In the genomic region with DNA sequence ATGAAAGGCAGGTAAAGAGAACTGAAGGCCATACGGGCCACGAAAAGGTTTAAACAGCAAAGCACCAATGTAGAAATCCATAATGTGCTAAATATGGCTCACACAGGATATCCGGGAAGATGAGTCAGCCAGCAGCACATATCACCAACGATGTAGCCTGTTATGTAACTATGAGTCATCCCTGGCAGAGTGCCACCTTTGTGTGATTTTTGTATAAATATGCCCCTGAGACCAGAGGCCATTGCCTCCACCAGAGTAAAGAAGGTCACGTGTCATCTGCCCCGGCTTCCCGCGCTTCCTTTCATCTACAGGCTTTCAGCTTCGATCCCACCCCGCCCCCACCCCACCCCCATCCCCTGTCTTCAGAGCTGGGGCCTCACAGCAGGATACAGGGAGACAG, we compare ENCODE assay signal across 8 mouse cellular contexts.
DNase-seq lines count a peak whose midpoint lies in the region; ATAC-seq and TF ChIP-seq lines count a peak whose summit lies in the region.

No protein-coding gene starts in this region.

- no peaks in the 10 kb centered on the region for H3K9me3 ChIP-seq in forebrain, embryonic 13.5 days (replicated peaks)
- no peaks in the 10 kb centered on the region for H3K9me3 ChIP-seq in forebrain, embryonic 16.5 days (ENCODE audit: control insufficient read depth, low read length)
- no peaks in the 10 kb centered on the region for H3K9me3 ChIP-seq in midbrain, embryonic 14.5 days (ENCODE audit: control insufficient read depth, low read length)

- peak; percentile 45 to 62 for DNase-seq in cerebellum, postnatal 25 days
- peak; percentile 81 to 90 for DNase-seq in heart, adult 18-20 months
- DNase-seq in kidney, adult 2 months, result peak; percentile 93
- DNase-seq in left cerebral cortex, postnatal 4 days, result peak; percentile 49
- DNase-seq in midbrain, embryonic 14.5 days, result peak; percentile 80
- DNase-seq in spleen, postnatal 36 days (ENCODE audit: low spot score in 2 of 2), result peak; percentile 58 to 69

- H3K4me3 ChIP-seq in forebrain, embryonic 13.5 days, result no peak overlapping the region
- no peak overlapping the region for H3K4me3 ChIP-seq in forebrain, embryonic 16.5 days (replicated peaks; ENCODE audit: low read length)
- H3K4me3 ChIP-seq in kidney, adult 2 months (ENCODE audit: insufficient read depth, low read depth, low read length), result no peak overlapping the region
- H3K4me3 ChIP-seq in midbrain, embryonic 14.5 days (replicated peaks; ENCODE audit: low read depth, low read length), result no peak overlapping the region

- no peak overlapping the region for H3K27ac ChIP-seq in forebrain, embryonic 13.5 days
- H3K27ac ChIP-seq in forebrain, embryonic 16.5 days (ENCODE audit: low read length), result no peak overlapping the region
- no peak overlapping the region; the same call in 1 of the 2 replicates for H3K27ac ChIP-seq in kidney, adult 2 months (ENCODE audit: insufficient read depth, low read depth, low read length)
- no peak overlapping the region for H3K27ac ChIP-seq in midbrain, embryonic 14.5 days (replicated peaks; ENCODE audit: low read depth, low read length)

- 54% methylated on average over 10 of the region's 10 CpGs for WGBS in forebrain, embryonic 13.5 days
- 51% methylated on average over 10 of the region's 10 CpGs for WGBS in forebrain, embryonic 16.5 days
- WGBS in kidney, adult 2 months, result 45% methylated on average over 10 of the region's 10 CpGs
- WGBS in midbrain, embryonic 14.5 days, result 28% methylated on average over 10 of the region's 10 CpGs

- TF ChIP-seq CTCF in kidney, adult 2 months (conservative IDR thresholded peaks at IDR 0.05; ENCODE audit: insufficient read depth, insufficient read length, low read depth, low read length), result no peak

- H3K4me1 ChIP-seq in forebrain, embryonic 13.5 days, result no peaks in the 10 kb centered on the region
- no peaks in the 10 kb centered on the region for H3K4me1 ChIP-seq in forebrain, embryonic 16.5 days (replicated peaks; ENCODE audit: control insufficient read depth, insufficient read depth, low read length)
- peaks cover 3% of the 10 kb centered on the region; the same call in 1 of the 2 replicates for H3K4me1 ChIP-seq in kidney, adult 2 months (ENCODE audit: control insufficient read depth, insufficient read depth, low read length)
- no peaks in the 10 kb centered on the region for H3K4me1 ChIP-seq in midbrain, embryonic 14.5 days (ENCODE audit: control insufficient read depth, insufficient read depth, low read length)

- intact Hi-C loops in left cerebral cortex, postnatal 4 days (cut with DNase I), result no loop called here

- no peak overlapping the region for H3K9ac ChIP-seq in forebrain, embryonic 13.5 days
- no peak overlapping the region for H3K9ac ChIP-seq in forebrain, embryonic 16.5 days (replicated peaks; ENCODE audit: low read depth, low read length)
- H3K9ac ChIP-seq in midbrain, embryonic 14.5 days (replicated peaks; ENCODE audit: low read length), result no peak overlapping the region

- no peak for TF ChIP-seq POLR2A in kidney, adult 2 months (IDR thresholded peaks at IDR 0.05; ENCODE audit: low read depth, low read length)

- ATAC-seq in forebrain, embryonic 13.5 days, result peak; percentile 53; the same call in 1 of the 2 replicates
- no peak for ATAC-seq in forebrain, embryonic 16.5 days
- ATAC-seq in midbrain, embryonic 14.5 days (ENCODE audit: low FRiP score, low TSS enrichment), result peak; percentile 46; the same call in 1 of the 2 replicates

- H3K4me2 ChIP-seq in forebrain, embryonic 13.5 days, result no peak overlapping the region
- no peak overlapping the region for H3K4me2 ChIP-seq in forebrain, embryonic 16.5 days (ENCODE audit: low read length)
- H3K4me2 ChIP-seq in midbrain, embryonic 14.5 days (ENCODE audit: low read length), result no peak overlapping the region

- no peaks in the 10 kb centered on the region for H3K36me3 ChIP-seq in forebrain, embryonic 13.5 days (ENCODE audit: poor library complexity, severe bottlenecking)
- no peaks in the 10 kb centered on the region for H3K36me3 ChIP-seq in forebrain, embryonic 16.5 days (ENCODE audit: control insufficient read depth, insufficient read depth)
- H3K36me3 ChIP-seq in kidney, adult 2 months (ENCODE audit: control insufficient read depth, insufficient read depth, low read length), result no peaks in the 10 kb centered on the region
- H3K36me3 ChIP-seq in midbrain, embryonic 14.5 days (ENCODE audit: control insufficient read depth, insufficient read depth, low read length), result no peaks in the 10 kb centered on the region

- no peaks in the 10 kb centered on the region for H3K27me3 ChIP-seq in forebrain, embryonic 13.5 days
- no peaks in the 10 kb centered on the region for H3K27me3 ChIP-seq in forebrain, embryonic 16.5 days (replicated peaks; ENCODE audit: control insufficient read depth, insufficient read depth, low read length)
- H3K27me3 ChIP-seq in kidney, adult 2 months (replicated peaks; ENCODE audit: control insufficient read depth, insufficient read depth, low read length), result no peaks in the 10 kb centered on the region
- no peaks in the 10 kb centered on the region for H3K27me3 ChIP-seq in midbrain, embryonic 14.5 days (ENCODE audit: control insufficient read depth, insufficient read depth, low read length)
